Mouse (Mus musculus) T-helper 17 cell (primary cell): ENCODE results near the gene Suv39h1.

Experiments used
- in situ Hi-C, 2 experiments: fragments of 300-600 bp; cut with MboI, MseI; formaldehyde crosslinking; loops; 1 replicate in 1 of 2; 2 replicates in 1 of 2; pipeline ENCODE4 v1.15.1; 2025; ENCODE audit warnings: high pct_unique_total_duplicates in 2 of 2

The Suv39h1 gene

GRCm38 (mm10) chrX:8026811-8027210 is 47.7 kb downstream of the Suv39h1 start:
- in situ Hi-C loops: no loop called here

- in situ Hi-C loops: no loop called here
Measured at GRCm38 (mm10) chrX:8024795-8025194, 49.8 kb downstream of the Suv39h1 start.

GRCm38 (mm10) chrX:8020111-8020778 is 54.3 kb downstream of the Suv39h1 start:
- in situ Hi-C loops: no loop called here

GRCm38 (mm10) chrX:8018286-8018685 is 56.3 kb downstream of the Suv39h1 start, which contains the start of gene Glod5:
TSS of gene Glod5 (minus strand) at chrX:8018492.
- in situ Hi-C loops: loop anchor here (5.0 kb wide), 1 partner anchor 106 kb away; no protein-coding TSS in a partner anchor

- in situ Hi-C loops: loop anchor here (5.0 kb wide), 1 partner anchor 105 kb away; no protein-coding TSS in a partner anchor
Measured at GRCm38 (mm10) chrX:8017142-8017541, 57.4 kb downstream of the Suv39h1 start.

GRCm38 (mm10) chrX:8015675-8016074 is 58.9 kb downstream of the Suv39h1 start:
- in situ Hi-C loops: loop anchor here (5.0 kb wide), 1 partner anchor 103 kb away; no protein-coding TSS in a partner anchor

GRCm38 (mm10) chrX:8013569-8014314 is 60.8 kb downstream of the Suv39h1 start:
- in situ Hi-C loops: no loop called here

GRCm38 (mm10) chrX:8013157-8013556 is 61.4 kb downstream of the Suv39h1 start:
- in situ Hi-C loops: no loop called here
